Mouse (Mus musculus): ENCODE measurements around the gene Tmem116.

The Tmem116 gene

GRCm38 (mm10) chr5:121451644-121452025 lies at the start of gene Tmem116:
TSS of gene Tmem116 (plus strand) at chr5:121451893.
- no peak for DNase-seq (ENCODE audit: low spot score)

GRCm38 (mm10) chr5:121407856-121408255 lies 43.8 kb upstream of the Tmem116 start:
- DNase-seq (ENCODE audit: low spot score) = no peak

GRCm38 (mm10) chr5:121410975-121411374 lies 40.7 kb upstream of the Tmem116 start:
- no peak for DNase-seq (ENCODE audit: low spot score)

GRCm38 (mm10) chr5:121420721-121421120 lies 31.0 kb upstream of the Tmem116 start:
- DNase-seq (ENCODE audit: low spot score) = no peak

GRCm38 (mm10) chr5:121422787-121423186 lies 28.9 kb upstream of the Tmem116 start:
- no peak for DNase-seq (ENCODE audit: low spot score)

GRCm38 (mm10) chr5:121423297-121423696 lies 28.4 kb upstream of the Tmem116 start:
- no peak for DNase-seq (ENCODE audit: low spot score)

- DNase-seq (ENCODE audit: low spot score) = no peak
These were observed 22.7 kb upstream of the Tmem116 start for GRCm38 (mm10) chr5:121428954-121429353.

GRCm38 (mm10) chr5:121438131-121438530 lies 13.6 kb upstream of the Tmem116 start:
- DNase-seq (ENCODE audit: low spot score) = no peak

GRCm38 (mm10) chr5:121438756-121439155 lies 12.9 kb upstream of the Tmem116 start:
- DNase-seq (ENCODE audit: low spot score) = no peak

GRCm38 (mm10) chr5:121443548-121443947 lies 8.1 kb upstream of the Tmem116 start:
- no peak for DNase-seq (ENCODE audit: low spot score)

GRCm38 (mm10) chr5:121444870-121445269 lies 6.8 kb upstream of the Tmem116 start:
- DNase-seq (ENCODE audit: low spot score) = no peak

- DNase-seq (ENCODE audit: low spot score) = no peak
These were observed 3.2 kb upstream of the Tmem116 start for GRCm38 (mm10) chr5:121448450-121448849.

- no peak for DNase-seq (ENCODE audit: low spot score)
These were observed 1.7 kb upstream of the Tmem116 start for GRCm38 (mm10) chr5:121449976-121450375.

GRCm38 (mm10) chr5:121450476-121450875 lies 1.2 kb upstream of the Tmem116 start:
- no peak for DNase-seq (ENCODE audit: low spot score)

GRCm38 (mm10) chr5:121451203-121451602 lies 490 bp upstream of the Tmem116 start:
- DNase-seq (ENCODE audit: low spot score) = no peak

GRCm38 (mm10) chr5:121452026-121452869 lies 555 bp downstream of the Tmem116 start, which contains the start of gene Erp29:
TSS of gene Erp29 (minus strand) at chr5:121452506.
- peak; percentile 94 for DNase-seq (ENCODE audit: low spot score)

- DNase-seq (ENCODE audit: low spot score) = no peak
These were observed 1.2 kb downstream of the Tmem116 start for GRCm38 (mm10) chr5:121452906-121453305.

GRCm38 (mm10) chr5:121453743-121454502 lies 2.2 kb downstream of the Tmem116 start:
- DNase-seq (ENCODE audit: low spot score) = no peak

- no peak for DNase-seq (ENCODE audit: low spot score)
These were observed 2.8 kb downstream of the Tmem116 start for GRCm38 (mm10) chr5:121454503-121454782.

GRCm38 (mm10) chr5:121455510-121456265 lies 4.0 kb downstream of the Tmem116 start:
- no peak for DNase-seq (ENCODE audit: low spot score)

- DNase-seq (ENCODE audit: low spot score) = no peak
These were observed 9.9 kb downstream of the Tmem116 start for GRCm38 (mm10) chr5:121461339-121462170.

GRCm38 (mm10) chr5:121462171-121462502 lies 10.4 kb downstream of the Tmem116 start:
- no peak for DNase-seq (ENCODE audit: low spot score)
